Mouse (Mus musculus): ENCODE measurements around the gene Nrap.
A peak's percentile ranks its signal among the peaks of the same experiment; 100 is the strongest.

Gene Nrap

DNA sequence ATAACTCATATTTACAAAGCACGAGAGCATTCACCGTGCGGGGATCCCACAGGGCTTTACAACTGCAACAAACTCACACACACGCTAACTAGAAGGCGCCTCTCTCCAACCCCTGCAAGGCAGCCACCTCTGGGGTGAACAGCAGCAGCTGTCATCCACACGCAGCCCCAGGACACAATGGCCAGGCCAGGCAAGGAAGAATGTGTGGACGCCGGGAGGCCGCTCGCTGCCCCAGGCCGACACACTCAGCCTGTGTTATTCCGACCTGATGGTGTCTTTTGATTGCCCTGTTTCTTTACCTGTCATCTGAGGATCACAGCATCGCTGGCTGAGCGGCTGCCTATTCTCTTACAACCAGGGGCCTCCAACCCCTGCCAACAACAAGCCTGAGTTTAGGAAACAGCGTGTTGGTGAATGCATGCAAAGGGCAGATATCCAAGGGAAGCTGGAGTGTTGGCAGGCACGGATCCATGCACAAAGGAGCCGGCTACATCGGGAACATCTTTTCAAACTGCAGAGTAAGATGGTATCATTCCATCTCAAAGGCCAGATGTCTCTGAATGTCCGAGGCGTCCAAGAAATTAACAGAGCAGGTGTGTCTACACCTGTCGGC is 63.5 kb downstream of the Nrap start:
- TF ChIP-seq NANOG (IDR thresholded peaks at IDR 0.05; ENCODE audit: borderline replicate concordance, low read length) (no peak), POU5F1 (IDR thresholded peaks at IDR 0.05; ENCODE audit: borderline replicate concordance, low read length) (no peak), CTCF (conservative IDR thresholded peaks at IDR 0.05; ENCODE audit: low read length) (no peak)
- Histone ChIP-seq H3K4me1 (replicated peaks; ENCODE audit: low read depth, low read length) (0 out of 2 replicates have a peak, but pooled peaks cover 4% of the 10 kb centered on the region), H3K27me3 (ENCODE audit: insufficient read depth, low read length) (peaks cover 15% of the 10 kb centered on the region), H3K9me3 (ENCODE audit: low read length) (no peaks in the 10 kb centered on the region), H3K36me3 (ENCODE audit: insufficient read depth, low read length) (no peaks in the 10 kb centered on the region), H3K4me3 (replicated peaks; ENCODE audit: low read length) (no peak overlapping the region)

DNA sequence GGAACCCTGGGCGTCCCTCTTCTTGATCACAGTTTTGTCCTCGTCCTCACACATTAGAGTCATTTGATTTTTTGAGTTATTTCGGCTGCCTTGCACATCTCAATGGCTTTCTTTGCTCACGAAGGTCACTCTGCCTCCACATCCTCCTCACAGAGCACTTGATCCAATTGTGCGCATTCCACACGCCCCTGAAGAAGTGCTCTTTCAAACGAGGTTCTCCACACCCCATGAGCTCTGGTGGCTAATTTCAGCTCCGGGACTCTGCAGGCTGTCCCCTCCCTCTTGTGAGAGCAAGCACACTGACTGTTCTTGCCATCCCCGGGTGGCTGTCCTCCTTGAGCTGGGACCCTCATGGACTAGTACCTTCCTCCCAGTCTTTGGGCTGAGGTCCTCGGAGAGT is 64.2 kb downstream of the Nrap start:
- Histone ChIP-seq H3K4me1 (replicated peaks; ENCODE audit: low read depth, low read length) (peaks cover 8% of the 10 kb centered on the region), H3K27me3 (ENCODE audit: insufficient read depth, low read length) (peaks cover 19% of the 10 kb centered on the region), H3K4me3 (replicated peaks; ENCODE audit: low read length) (no peak overlapping the region), H3K9me3 (ENCODE audit: low read length) (no peaks in the 10 kb centered on the region), H3K36me3 (ENCODE audit: insufficient read depth, low read length) (no peaks in the 10 kb centered on the region)
- TF ChIP-seq CTCF (conservative IDR thresholded peaks at IDR 0.05; ENCODE audit: low read length) (no peak), NANOG (IDR thresholded peaks at IDR 0.05; ENCODE audit: borderline replicate concordance, low read length) (no peak), POU5F1 (IDR thresholded peaks at IDR 0.05; ENCODE audit: borderline replicate concordance, low read length) (no peak)

DNA sequence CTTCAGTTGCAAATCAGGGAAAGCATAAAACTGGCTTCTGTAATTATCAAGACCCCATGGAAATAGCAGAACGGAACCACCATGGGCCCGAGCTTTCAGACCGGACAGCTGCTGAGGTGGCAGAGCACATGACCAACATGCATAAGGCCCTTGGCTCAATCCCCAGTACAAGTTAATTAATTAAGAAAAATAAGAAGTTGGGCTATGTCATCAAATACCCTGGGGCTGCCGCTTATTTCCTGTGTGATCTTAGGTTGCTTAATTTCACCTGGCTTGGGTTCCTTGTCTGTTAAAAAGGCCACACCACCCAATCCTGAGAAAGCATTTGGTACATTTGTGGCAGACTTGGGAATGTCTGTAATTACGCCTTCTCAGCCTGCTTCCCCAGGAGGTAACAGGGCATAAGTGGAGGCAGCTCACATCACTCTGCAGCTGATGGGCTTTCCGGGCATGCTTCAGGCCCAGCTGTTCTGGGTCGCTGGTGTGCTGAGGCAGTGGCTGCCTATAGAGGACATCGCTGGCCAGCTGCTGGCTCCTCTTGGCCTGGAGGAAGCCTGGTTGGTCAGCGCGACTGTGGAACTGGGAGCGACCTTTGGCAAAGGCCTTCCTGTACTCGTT is 68.4 kb downstream of the Nrap start:
- TF ChIP-seq NANOG (IDR thresholded peaks at IDR 0.05; ENCODE audit: borderline replicate concordance, low read length) (no peak), CTCF (conservative IDR thresholded peaks at IDR 0.05; ENCODE audit: low read length) (no peak), POU5F1 (IDR thresholded peaks at IDR 0.05; ENCODE audit: borderline replicate concordance, low read length) (no peak)
- no peak overlapping the region for H3K4me3 ChIP-seq (replicated peaks; ENCODE audit: low read length)
- no peaks in the 10 kb centered on the region for H3K36me3 ChIP-seq (ENCODE audit: insufficient read depth, low read length)
- no peaks in the 10 kb centered on the region for H3K9me3 ChIP-seq (ENCODE audit: low read length)
- H3K4me1 ChIP-seq (replicated peaks; ENCODE audit: low read depth, low read length): peaks cover 18% of the 10 kb centered on the region
- H3K27me3 ChIP-seq (ENCODE audit: insufficient read depth, low read length): peaks cover 40% of the 10 kb centered on the region

DNA sequence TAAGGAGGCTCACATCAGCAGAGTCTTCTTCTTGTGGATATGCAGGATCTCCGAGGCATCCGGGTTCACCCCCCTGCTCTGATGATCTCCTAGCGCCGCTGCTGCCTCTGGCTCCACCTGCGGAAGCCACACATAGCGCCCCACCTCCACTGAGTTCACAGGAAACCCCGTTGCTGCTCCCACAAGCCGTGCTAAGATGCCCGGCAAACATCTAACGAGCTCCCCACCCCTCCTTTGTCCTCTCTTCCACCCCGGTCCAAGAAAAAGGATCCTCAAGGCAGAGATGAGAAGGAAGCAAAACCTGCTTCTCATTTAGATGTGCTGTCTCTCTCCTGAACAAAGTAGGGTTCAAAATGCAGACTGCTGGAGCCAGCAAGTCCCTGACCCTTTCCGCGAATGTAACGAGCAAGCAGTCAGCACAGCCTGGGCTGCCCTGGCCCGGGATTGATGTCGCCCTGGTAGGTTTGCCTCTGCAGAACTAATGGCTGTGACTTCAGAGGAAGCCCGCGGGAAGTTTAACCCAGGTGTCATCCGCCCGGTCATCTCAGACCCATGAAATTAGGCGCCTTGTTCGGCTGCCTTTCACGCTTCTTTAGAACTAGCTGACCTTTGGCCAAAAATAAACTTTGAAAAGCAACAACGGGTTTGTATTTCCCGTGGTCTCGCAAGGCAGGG is 69.5 kb downstream of the Nrap start:
- H3K4me1 ChIP-seq (replicated peaks; ENCODE audit: low read depth, low read length): peaks cover 14% of the 10 kb centered on the region
- H3K9me3 ChIP-seq (ENCODE audit: low read length): no peaks in the 10 kb centered on the region
- H3K4me3 ChIP-seq (replicated peaks; ENCODE audit: low read length): peak overlapping the region; percentile 35; the same call in 1 of the 2 replicates
- no peaks in the 10 kb centered on the region for H3K36me3 ChIP-seq (ENCODE audit: insufficient read depth, low read length)
- TF ChIP-seq CTCF (conservative IDR thresholded peaks at IDR 0.05; ENCODE audit: low read length): no peak
- TF ChIP-seq POU5F1 (IDR thresholded peaks at IDR 0.05; ENCODE audit: borderline replicate concordance, low read length): no peak
- no peak for TF ChIP-seq NANOG (IDR thresholded peaks at IDR 0.05; ENCODE audit: borderline replicate concordance, low read length)
- H3K27me3 ChIP-seq (ENCODE audit: insufficient read depth, low read length): peaks cover 37% of the 10 kb centered on the region

DNA sequence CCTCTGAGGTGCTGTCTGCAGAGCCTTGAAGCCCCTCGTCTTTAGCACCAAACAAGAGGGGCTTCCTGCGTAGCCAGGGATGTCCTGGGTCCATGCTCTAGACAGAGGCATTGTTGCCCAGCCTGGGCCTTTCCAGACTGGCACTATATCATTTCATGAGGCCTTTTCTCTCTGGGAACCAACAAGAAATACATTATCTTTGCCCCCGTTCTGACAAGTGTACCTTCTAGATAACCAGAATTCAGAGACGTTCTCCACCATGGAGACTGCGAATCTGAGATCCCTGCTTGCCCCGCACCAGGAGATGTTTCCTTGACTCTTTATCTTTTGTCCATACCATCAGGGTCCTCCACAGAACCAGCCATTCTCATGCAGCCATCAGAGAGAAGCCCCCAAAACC is 70.2 kb downstream of the Nrap start:
- H3K4me1 ChIP-seq (replicated peaks; ENCODE audit: low read depth, low read length): peaks cover 14% of the 10 kb centered on the region
- H3K27me3 ChIP-seq (ENCODE audit: insufficient read depth, low read length): peaks cover 34% of the 10 kb centered on the region
- H3K36me3 ChIP-seq (ENCODE audit: insufficient read depth, low read length): no peaks in the 10 kb centered on the region
- H3K9me3 ChIP-seq (ENCODE audit: low read length): no peaks in the 10 kb centered on the region
- no peak overlapping the region for H3K4me3 ChIP-seq (replicated peaks; ENCODE audit: low read length)
- TF ChIP-seq POU5F1 (IDR thresholded peaks at IDR 0.05; ENCODE audit: borderline replicate concordance, low read length) (no peak), NANOG (IDR thresholded peaks at IDR 0.05; ENCODE audit: borderline replicate concordance, low read length) (no peak), CTCF (conservative IDR thresholded peaks at IDR 0.05; ENCODE audit: low read length) (no peak)

DNA sequence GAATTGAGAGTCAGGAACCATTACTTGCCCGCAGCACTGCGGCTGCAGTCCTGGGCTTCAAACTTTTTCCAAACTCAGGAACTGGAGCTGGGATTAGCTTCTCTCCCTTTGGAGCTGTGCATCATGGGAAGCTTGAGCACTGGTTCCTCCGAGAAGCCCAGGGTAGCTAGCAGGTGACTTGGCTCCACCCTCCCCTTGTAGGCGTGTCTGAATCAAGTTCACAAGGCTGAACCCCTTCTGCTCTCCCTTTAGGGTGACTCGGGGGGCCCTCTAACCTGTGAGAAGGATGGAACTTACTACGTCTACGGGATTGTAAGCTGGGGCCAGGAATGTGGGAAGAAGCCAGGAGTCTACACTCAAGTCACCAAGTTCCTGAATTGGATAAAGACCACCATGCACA is 70.6 kb downstream of the Nrap start:
- TF ChIP-seq POU5F1 (IDR thresholded peaks at IDR 0.05; ENCODE audit: borderline replicate concordance, low read length) (no peak), CTCF (conservative IDR thresholded peaks at IDR 0.05; ENCODE audit: low read length) (no peak), NANOG (IDR thresholded peaks at IDR 0.05; ENCODE audit: borderline replicate concordance, low read length) (no peak)
- Histone ChIP-seq H3K9me3 (ENCODE audit: low read length) (no peaks in the 10 kb centered on the region), H3K27me3 (ENCODE audit: insufficient read depth, low read length) (peaks cover 30% of the 10 kb centered on the region), H3K36me3 (ENCODE audit: insufficient read depth, low read length) (no peaks in the 10 kb centered on the region), H3K4me3 (replicated peaks; ENCODE audit: low read length) (no peak overlapping the region), H3K4me1 (replicated peaks; ENCODE audit: low read depth, low read length) (peaks cover 14% of the 10 kb centered on the region)

DNA sequence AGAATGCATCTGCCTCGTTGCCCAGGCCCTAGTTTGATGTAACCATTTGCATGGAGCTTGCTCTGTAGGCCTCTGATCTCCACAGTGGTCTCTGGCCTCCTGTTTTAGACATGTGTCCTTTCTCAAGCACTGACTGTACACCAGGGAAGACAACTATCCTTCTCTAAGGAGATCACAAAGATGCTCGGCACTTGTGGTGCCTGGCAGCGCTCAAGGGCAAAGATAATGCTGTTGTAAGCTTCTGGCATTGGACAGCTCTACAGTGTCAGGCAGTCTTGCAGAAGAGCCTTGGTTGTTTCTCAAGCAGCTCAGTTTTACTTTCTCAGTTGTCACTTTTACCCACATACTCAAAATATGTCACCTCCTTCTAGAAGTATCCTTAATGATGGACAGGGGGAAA is 73.3 kb downstream of the Nrap start:
- Histone ChIP-seq H3K27me3 (ENCODE audit: insufficient read depth, low read length) (peaks cover 30% of the 10 kb centered on the region), H3K36me3 (ENCODE audit: insufficient read depth, low read length) (no peaks in the 10 kb centered on the region), H3K4me3 (replicated peaks; ENCODE audit: low read length) (no peak overlapping the region), H3K9me3 (ENCODE audit: low read length) (peaks cover 2% of the 10 kb centered on the region; the same call in 1 of the 2 replicates), H3K4me1 (replicated peaks; ENCODE audit: low read depth, low read length) (peaks cover 14% of the 10 kb centered on the region)
- TF ChIP-seq NANOG (IDR thresholded peaks at IDR 0.05; ENCODE audit: borderline replicate concordance, low read length) (no peak), CTCF (conservative IDR thresholded peaks at IDR 0.05; ENCODE audit: low read length) (no peak), POU5F1 (IDR thresholded peaks at IDR 0.05; ENCODE audit: borderline replicate concordance, low read length) (no peak)

DNA sequence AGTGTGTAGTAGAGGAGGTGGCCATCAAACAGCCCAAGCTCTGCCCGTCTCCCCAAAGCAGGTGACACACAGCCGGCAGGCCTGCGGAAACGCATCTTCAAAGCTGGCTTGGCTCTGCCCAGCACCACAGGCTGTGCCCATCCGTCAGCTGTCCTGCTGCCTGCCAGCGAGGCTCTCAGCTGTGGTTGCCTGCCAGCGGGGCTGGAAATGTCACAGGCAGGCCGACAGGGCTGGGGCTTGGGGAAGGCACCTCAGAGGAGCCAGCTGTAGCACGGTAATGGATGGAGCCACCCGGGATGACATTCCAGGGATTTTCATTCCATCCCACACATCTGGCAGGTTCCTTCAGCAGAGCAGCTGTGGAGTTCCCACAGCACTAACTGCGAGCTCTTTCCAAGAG is 89.0 kb downstream of the Nrap start:
- Histone ChIP-seq H3K27me3 (ENCODE audit: insufficient read depth, low read length) (peaks cover 8% of the 10 kb centered on the region), H3K4me3 (replicated peaks; ENCODE audit: low read length) (no peak overlapping the region), H3K36me3 (ENCODE audit: insufficient read depth, low read length) (no peaks in the 10 kb centered on the region), H3K9me3 (ENCODE audit: low read length) (no peaks in the 10 kb centered on the region), H3K4me1 (replicated peaks; ENCODE audit: low read depth, low read length) (peaks cover 17% of the 10 kb centered on the region)
- TF ChIP-seq CTCF (conservative IDR thresholded peaks at IDR 0.05; ENCODE audit: low read length): no peak
- TF ChIP-seq POU5F1 (IDR thresholded peaks at IDR 0.05; ENCODE audit: borderline replicate concordance, low read length): no peak
- TF ChIP-seq NANOG (IDR thresholded peaks at IDR 0.05; ENCODE audit: borderline replicate concordance, low read length): no peak

Measured in E14TG2a.4 (cell line).